In genomic region chr4:58438654-58439053, GRCm38 (mm10) we compare ENCODE assay signal across 23 mouse cellular contexts.
DNase-seq lines count a peak whose midpoint lies in the region; ATAC-seq and TF ChIP-seq lines count a peak whose summit lies in the region.
"Had no signal": no experiment of that assay in that cellular context is flagged by ENCODE, and none has a peak within 500 bp of the region (broad histone marks: within the 10 kb centered on the region; RNA-seq: fewer than 3 reads in every experiment).

No protein-coding gene starts in this region.

- H3K36me3 ChIP-seq in forebrain, embryonic 12.5 days (replicated peaks): 0 out of 2 replicates have a peak, but pooled peaks cover 3% of the 10 kb centered on the region
- peaks cover 20% of the 10 kb centered on the region for H3K36me3 ChIP-seq in forebrain, embryonic 10.5 days (replicated peaks)
- H3K36me3 ChIP-seq in midbrain, embryonic 12.5 days: no peaks in the 10 kb centered on the region
- H3K36me3 ChIP-seq in midbrain, postnatal 0 days (ENCODE audit: insufficient read depth, low read length): no peaks in the 10 kb centered on the region
- peaks cover 26% of the 10 kb centered on the region for H3K36me3 ChIP-seq in embryonic facial prominence, embryonic 13.5 days
- H3K36me3 ChIP-seq in midbrain, embryonic 15.5 days (replicated peaks): no peaks in the 10 kb centered on the region
- H3K36me3 ChIP-seq: heart, embryonic 13.5 days; liver, embryonic 12.5 days had no signal

- WGBS in forebrain, embryonic 12.5 days: 59% methylated on average over 7 of the region's 7 CpGs
- WGBS in forebrain, embryonic 10.5 days: 71% methylated on average over 7 of the region's 7 CpGs
- WGBS in midbrain, embryonic 12.5 days: 72% methylated on average over 7 of the region's 7 CpGs
- 61% methylated on average over 7 of the region's 7 CpGs for WGBS in midbrain, postnatal 0 days
- WGBS in embryonic facial prominence, embryonic 13.5 days: 30% methylated on average over 7 of the region's 7 CpGs
- WGBS in midbrain, embryonic 15.5 days: 61% methylated on average over 7 of the region's 7 CpGs

- no peaks in the 10 kb centered on the region for H3K9me3 ChIP-seq in forebrain, embryonic 12.5 days
- no peaks in the 10 kb centered on the region for H3K9me3 ChIP-seq in forebrain, embryonic 10.5 days
- no peaks in the 10 kb centered on the region for H3K9me3 ChIP-seq in midbrain, embryonic 12.5 days
- no peaks in the 10 kb centered on the region for H3K9me3 ChIP-seq in midbrain, postnatal 0 days (ENCODE audit: low read length)
- no peaks in the 10 kb centered on the region for H3K9me3 ChIP-seq in embryonic facial prominence, embryonic 13.5 days
- no peaks in the 10 kb centered on the region for H3K9me3 ChIP-seq in midbrain, embryonic 15.5 days
- H3K9me3 ChIP-seq: embryonic facial prominence, embryonic 15.5 days; heart, embryonic 13.5 days; limb, embryonic 12.5 days; liver, embryonic 12.5 days had no signal

- no peak for ATAC-seq in forebrain, embryonic 12.5 days (ENCODE audit: low FRiP score)
- ATAC-seq in midbrain, embryonic 12.5 days (ENCODE audit: low FRiP score, low read depth): no peak
- no peak for ATAC-seq in midbrain, postnatal 0 days (ENCODE audit: low FRiP score)
- no peak for ATAC-seq in embryonic facial prominence, embryonic 13.5 days (ENCODE audit: insufficient number of reproducible peaks, insufficient read depth, low FRiP score, low TSS enrichment, low read depth)
- peak; percentile 54; the same call in 1 of the 2 replicates for ATAC-seq in midbrain, embryonic 15.5 days (replicated peaks)
- ATAC-seq: CD4-positive, CD25-positive, alpha-beta regulatory T cell, adult 4 months; liver, embryonic 12.5 days had no signal

- peaks cover 7% of the 10 kb centered on the region; the same call in 1 of the 2 replicates for H3K4me1 ChIP-seq in forebrain, embryonic 12.5 days
- peaks cover 28% of the 10 kb centered on the region for H3K4me1 ChIP-seq in forebrain, embryonic 10.5 days
- peaks cover 6% of the 10 kb centered on the region; the same call in 1 of the 2 replicates for H3K4me1 ChIP-seq in midbrain, embryonic 12.5 days
- no peaks in the 10 kb centered on the region; the same call in 1 of the 2 replicates for H3K4me1 ChIP-seq in midbrain, postnatal 0 days (ENCODE audit: insufficient read depth, low read length)
- H3K4me1 ChIP-seq in embryonic facial prominence, embryonic 13.5 days: peaks cover 15% of the 10 kb centered on the region
- no peaks in the 10 kb centered on the region for H3K4me1 ChIP-seq in midbrain, embryonic 15.5 days
- H3K4me1 ChIP-seq: heart, embryonic 13.5 days; liver, embryonic 12.5 days had no signal

- no peak overlapping the region for H3K4me2 ChIP-seq in forebrain, embryonic 12.5 days
- no peak overlapping the region for H3K4me2 ChIP-seq in midbrain, embryonic 12.5 days (replicated peaks)
- no peak overlapping the region for H3K4me2 ChIP-seq in midbrain, postnatal 0 days (ENCODE audit: low read depth, low read length, poor library complexity, severe bottlenecking)
- H3K4me2 ChIP-seq in embryonic facial prominence, embryonic 13.5 days: no peak overlapping the region
- no peak overlapping the region for H3K4me2 ChIP-seq in midbrain, embryonic 15.5 days
- H3K4me2 ChIP-seq: embryonic facial prominence, embryonic 15.5 days; heart, embryonic 13.5 days; limb, embryonic 12.5 days; liver, embryonic 12.5 days had no signal

- no peak for DNase-seq in forebrain, embryonic 10.5 days (ENCODE audit: extremely low spot score, low spot score)
- no peak for DNase-seq in midbrain, postnatal 0 days (ENCODE audit: low spot score)
- no peak for DNase-seq in thymus, postnatal 4 days
- DNase-seq: adrenal gland, postnatal 14 days; cerebellum, adult 9-10 months; gastrocnemius, postnatal 25 days; heart, adult 2 months; heart, postnatal 14 days; kidney, adult 18-20 months; kidney, postnatal 14 days; lung, adult 18-20 months; lung, postnatal 10 days; right cerebral cortex, postnatal 14 days had no signal

- H3K9ac ChIP-seq in forebrain, embryonic 12.5 days: no peak overlapping the region
- H3K9ac ChIP-seq in midbrain, embryonic 12.5 days (replicated peaks): no peak overlapping the region
- H3K9ac ChIP-seq in midbrain, postnatal 0 days (replicated peaks; ENCODE audit: low read length, poor library complexity, severe bottlenecking): no peak overlapping the region
- no peak overlapping the region for H3K9ac ChIP-seq in embryonic facial prominence, embryonic 13.5 days
- H3K9ac ChIP-seq in midbrain, embryonic 15.5 days: no peak overlapping the region
- H3K9ac ChIP-seq: embryonic facial prominence, embryonic 15.5 days; heart, embryonic 13.5 days; limb, embryonic 12.5 days; liver, embryonic 12.5 days had no signal

- 0 out of 2 replicates have a peak overlapping the region, but pooled peaks have one; percentile 14 for H3K27ac ChIP-seq in forebrain, embryonic 12.5 days
- no peak overlapping the region for H3K27ac ChIP-seq in forebrain, embryonic 10.5 days
- H3K27ac ChIP-seq in midbrain, embryonic 12.5 days (replicated peaks): 0 out of 2 replicates have a peak overlapping the region, but pooled peaks have one; percentile 25
- H3K27ac ChIP-seq in midbrain, postnatal 0 days (ENCODE audit: low read depth, low read length): no peak overlapping the region
- peak overlapping the region; percentile 22; the same call in 1 of the 2 replicates for H3K27ac ChIP-seq in embryonic facial prominence, embryonic 13.5 days
- H3K27ac ChIP-seq in midbrain, embryonic 15.5 days: 0 out of 2 replicates have a peak overlapping the region, but pooled peaks have one; percentile 12
- H3K27ac ChIP-seq: embryonic facial prominence, embryonic 15.5 days; heart, adult 2 months; heart, embryonic 13.5 days; layer of hippocampus, adult 2 months; limb, embryonic 12.5 days; liver, embryonic 12.5 days had no signal

- H3K27me3 ChIP-seq in forebrain, embryonic 12.5 days: no peaks in the 10 kb centered on the region
- no peaks in the 10 kb centered on the region for H3K27me3 ChIP-seq in forebrain, embryonic 10.5 days (ENCODE audit: poor library complexity, severe bottlenecking)
- H3K27me3 ChIP-seq in midbrain, embryonic 12.5 days: no peaks in the 10 kb centered on the region
- H3K27me3 ChIP-seq in midbrain, postnatal 0 days (ENCODE audit: insufficient read depth, low read length): no peaks in the 10 kb centered on the region
- H3K27me3 ChIP-seq in embryonic facial prominence, embryonic 13.5 days: no peaks in the 10 kb centered on the region
- H3K27me3 ChIP-seq in midbrain, embryonic 15.5 days (replicated peaks): no peaks in the 10 kb centered on the region
- H3K27me3 ChIP-seq: embryonic facial prominence, embryonic 15.5 days; heart, embryonic 13.5 days; limb, embryonic 12.5 days; liver, embryonic 12.5 days had no signal

- no peak overlapping the region for H3K4me3 ChIP-seq in forebrain, embryonic 12.5 days (replicated peaks)
- no peak overlapping the region for H3K4me3 ChIP-seq in forebrain, embryonic 10.5 days
- no peak overlapping the region for H3K4me3 ChIP-seq in midbrain, embryonic 12.5 days
- H3K4me3 ChIP-seq in midbrain, postnatal 0 days (ENCODE audit: low read depth, low read length): no peak overlapping the region
- no peak overlapping the region for H3K4me3 ChIP-seq in embryonic facial prominence, embryonic 13.5 days
- no peak overlapping the region for H3K4me3 ChIP-seq in midbrain, embryonic 15.5 days
- H3K4me3 ChIP-seq: embryonic facial prominence, embryonic 15.5 days; heart, adult 2 months; heart, embryonic 13.5 days; layer of hippocampus, adult 2 months; limb, embryonic 12.5 days; liver, embryonic 12.5 days had no signal

- no peak for TF ChIP-seq CTCF in midbrain, postnatal 0 days (IDR thresholded peaks at IDR 0.05)

Comparison
In these comparisons a context has a peak if more than half of its experiments do, and no peak if none do; other contexts are left out.
1. H3K27ac ChIP-seq: peak in forebrain, embryonic 12.5 days (single experiment), midbrain, embryonic 12.5 days (single experiment), embryonic facial prominence, embryonic 13.5 days (single experiment) and midbrain, embryonic 15.5 days (single experiment); none in forebrain, embryonic 10.5 days (single experiment) and midbrain, postnatal 0 days (single experiment).